Mouse (Mus musculus): ENCODE data around the gene Mtnr1b. TPM values are rescaled to one million over a fixed set of nuclear protein-coding genes. Genes with fewer than 3 reads are reported as not detected.
"Not testable (repeated sequence)": the region's sequence is repeated elsewhere in the genome, so short reads cannot be mapped to it uniquely, and the experiment has no call there.

The Mtnr1b gene
- total and polyA plus RNA-seq, 2 experiments from 2014 or later = not detected

GRCm38 (mm10) chr9:15845390-15845789 lies 29.0 kb downstream of the Mtnr1b start:
- Histone ChIP-seq H3K4me2 (ENCODE audit: low read depth, low read length) (no peak overlapping the region), H3K27ac (ENCODE audit: low read depth) (no peak overlapping the region), H3K9ac (replicated peaks; ENCODE audit: low read depth, low read length) (no peak overlapping the region), H3K36me3 (replicated peaks; ENCODE audit: control insufficient read depth, insufficient read depth, low read length) (no peaks in the 10 kb centered on the region), H3K9me3 (replicated peaks; ENCODE audit: control insufficient read depth, low read length) (no peaks in the 10 kb centered on the region), H3K27me3 (ENCODE audit: control insufficient read depth, insufficient read depth, low read length) (no peaks in the 10 kb centered on the region), H3K4me3 (ENCODE audit: low read depth, low read length) (no peak overlapping the region), H3K4me1 (ENCODE audit: control insufficient read depth, insufficient read depth) (no peaks in the 10 kb centered on the region)
- no peak for ATAC-seq (ENCODE audit: insufficient read depth, low read depth)
- 45% methylated on average over 8 of the region's 8 CpGs for WGBS
- TF ChIP-seq EP300 (IDR thresholded peaks at IDR 0.05; ENCODE audit: low read depth) (no peak), CTCF (IDR thresholded peaks at IDR 0.05; ENCODE audit: low read depth) (no peak)
- no peak for DNase-seq (ENCODE audit: low spot score)

- 36% methylated on average over 4 of the region's 4 CpGs for WGBS
- not testable (repeated sequence) for ATAC-seq (ENCODE audit: insufficient read depth, low read depth); H3K9ac ChIP-seq (replicated peaks; ENCODE audit: low read depth, low read length); H3K36me3 ChIP-seq (replicated peaks; ENCODE audit: control insufficient read depth, insufficient read depth, low read length); H3K4me3 ChIP-seq (ENCODE audit: low read depth, low read length); H3K4me1 ChIP-seq (ENCODE audit: control insufficient read depth, insufficient read depth); H3K27me3 ChIP-seq (ENCODE audit: control insufficient read depth, insufficient read depth, low read length); H3K27ac ChIP-seq (ENCODE audit: low read depth); DNase-seq (ENCODE audit: low spot score); H3K9me3 ChIP-seq (replicated peaks; ENCODE audit: control insufficient read depth, low read length); H3K4me2 ChIP-seq (ENCODE audit: low read depth, low read length)
These were observed 29.4 kb downstream of the Mtnr1b start for GRCm38 (mm10) chr9:15844936-15845335.

- no peak overlapping the region for H3K9ac ChIP-seq (replicated peaks; ENCODE audit: low read depth, low read length)
- no peaks in the 10 kb centered on the region for H3K9me3 ChIP-seq (replicated peaks; ENCODE audit: control insufficient read depth, low read length)
- H3K4me3 ChIP-seq (ENCODE audit: low read depth, low read length) = no peak overlapping the region
- H3K4me1 ChIP-seq (ENCODE audit: control insufficient read depth, insufficient read depth) = 0 out of 2 replicates have a peak, but pooled peaks cover 4% of the 10 kb centered on the region
- H3K36me3 ChIP-seq (replicated peaks; ENCODE audit: control insufficient read depth, insufficient read depth, low read length) = no peaks in the 10 kb centered on the region
- H3K27ac ChIP-seq (ENCODE audit: low read depth) = peak overlapping the region; percentile 56; the same call in 1 of the 2 replicates
- WGBS = 49% methylated on average over 6 of the region's 6 CpGs
- ATAC-seq (ENCODE audit: insufficient read depth, low read depth) = peak; percentile 89
- peak; percentile 58 for DNase-seq (ENCODE audit: low spot score)
- no peak overlapping the region for H3K4me2 ChIP-seq (ENCODE audit: low read depth, low read length)
- no peaks in the 10 kb centered on the region for H3K27me3 ChIP-seq (ENCODE audit: control insufficient read depth, insufficient read depth, low read length)
- TF ChIP-seq EP300 (IDR thresholded peaks at IDR 0.05; ENCODE audit: low read depth) (peak; percentile 59; the same call in 1 of the 2 replicates), CTCF (IDR thresholded peaks at IDR 0.05; ENCODE audit: low read depth) (no peak)
These were observed 61.1 kb downstream of the Mtnr1b start for GRCm38 (mm10) chr9:15813002-15813911.

- ATAC-seq (ENCODE audit: insufficient read depth, low read depth) = peak; percentile 24; the same call in 1 of the 2 replicates
- no peak for TF ChIP-seq EP300 (IDR thresholded peaks at IDR 0.05; ENCODE audit: low read depth)
- no peak for TF ChIP-seq CTCF (IDR thresholded peaks at IDR 0.05; ENCODE audit: low read depth)
- no peak overlapping the region for H3K9ac ChIP-seq (replicated peaks; ENCODE audit: low read depth, low read length)
- no peak overlapping the region for H3K27ac ChIP-seq (ENCODE audit: low read depth)
- no peaks in the 10 kb centered on the region for H3K4me1 ChIP-seq (ENCODE audit: control insufficient read depth, insufficient read depth)
- 31% methylated on average over 2 of the region's 2 CpGs for WGBS
- DNase-seq (ENCODE audit: low spot score) = no peak
- H3K36me3 ChIP-seq (replicated peaks; ENCODE audit: control insufficient read depth, insufficient read depth, low read length) = no peaks in the 10 kb centered on the region
- H3K9me3 ChIP-seq (replicated peaks; ENCODE audit: control insufficient read depth, low read length) = no peaks in the 10 kb centered on the region; the same call in 1 of the 2 replicates
- no peak overlapping the region for H3K4me3 ChIP-seq (ENCODE audit: low read depth, low read length)
- H3K27me3 ChIP-seq (ENCODE audit: control insufficient read depth, insufficient read depth, low read length) = no peaks in the 10 kb centered on the region
- no peak overlapping the region for H3K4me2 ChIP-seq (ENCODE audit: low read depth, low read length)
These were observed 70.1 kb downstream of the Mtnr1b start for GRCm38 (mm10) chr9:15804296-15804695.

GRCm38 (mm10) chr9:15802413-15803027 lies 71.8 kb downstream of the Mtnr1b start:
- H3K27me3 ChIP-seq (ENCODE audit: control insufficient read depth, insufficient read depth, low read length) = no peaks in the 10 kb centered on the region
- no peak overlapping the region for H3K4me3 ChIP-seq (ENCODE audit: low read depth, low read length)
- H3K36me3 ChIP-seq (replicated peaks; ENCODE audit: control insufficient read depth, insufficient read depth, low read length) = no peaks in the 10 kb centered on the region
- H3K4me1 ChIP-seq (ENCODE audit: control insufficient read depth, insufficient read depth) = no peaks in the 10 kb centered on the region
- H3K9me3 ChIP-seq (replicated peaks; ENCODE audit: control insufficient read depth, low read length) = no peaks in the 10 kb centered on the region; the same call in 1 of the 2 replicates
- no peak overlapping the region for H3K9ac ChIP-seq (replicated peaks; ENCODE audit: low read depth, low read length)
- no peak overlapping the region for H3K4me2 ChIP-seq (ENCODE audit: low read depth, low read length)
- H3K27ac ChIP-seq (ENCODE audit: low read depth) = no peak overlapping the region
- ATAC-seq (ENCODE audit: insufficient read depth, low read depth) (no peak), DNase-seq (ENCODE audit: low spot score) (no peak)
- no peak for TF ChIP-seq CTCF (IDR thresholded peaks at IDR 0.05; ENCODE audit: low read depth)
- TF ChIP-seq EP300 (IDR thresholded peaks at IDR 0.05; ENCODE audit: low read depth) = no peak

All from heart, postnatal 0 days (tissue).